Mouse (Mus musculus): Measurements from ENCODE around the gene Pax9. TPM values are rescaled to one million over a fixed set of nuclear protein-coding genes. Genes with fewer than 3 reads are reported as not detected.

The Pax9 gene
- total and polyA plus RNA-seq, 3 experiments = 0.06 TPM; not detected in 2

- DNase-seq (ENCODE audit: extremely low read depth) = no peak
- H3K79me2 ChIP-seq (replicated peaks; ENCODE audit: control insufficient read depth, extremely low read depth, insufficient read depth, poor library complexity, severe bottlenecking) = no peaks in the 10 kb centered on the region
- no peaks in the 10 kb centered on the region for H3K4me1 ChIP-seq (ENCODE audit: control insufficient read depth in 1 of 2, insufficient read depth in 2 of 2)
- H3K36me3 ChIP-seq (replicated peaks in 1 of 2; ENCODE audit: control insufficient read depth in 1 of 2, insufficient read depth in 1 of 2, low read length in 1 of 2) = no peaks in the 10 kb centered on the region
- no peak overlapping the region for H3K4me2 ChIP-seq (ENCODE audit: insufficient read depth, low read depth, poor library complexity, severe bottlenecking)
- no peak overlapping the region for H3K27ac ChIP-seq (ENCODE audit: insufficient read depth, low read depth)
- no peak for TF ChIP-seq TBP (conservative IDR thresholded peaks at IDR 0.05; ENCODE audit: low read depth, low read length)
- no peak for TF ChIP-seq SIN3A (IDR thresholded peaks at IDR 0.05; ENCODE audit: low read length)
- dilution Hi-C loops (cut with MboI; ENCODE audit: extremely low pct_ligation_motif_present, extremely low pct_unique_long_range_greater_than_20kb, low sequenced_read_pairs) (no loop called here), in situ Hi-C loops (cut with MboI; ENCODE audit: low pct_ligation_motif_present, low pct_unique_long_range_greater_than_20kb, low sequenced_read_pairs) (loop anchor here (25.0 kb wide), 1 partner anchor 488 kb away; the partner anchor contains the start of gene Slc25a21)
- H3K9me3 ChIP-seq (replicated peaks; ENCODE audit: low read length) = peaks cover 8% of the 10 kb centered on the region
- no peaks in the 10 kb centered on the region for H3K27me3 ChIP-seq (replicated peaks)
- H3K9ac ChIP-seq (ENCODE audit: insufficient read depth, low read depth) = no peak overlapping the region
- no peak overlapping the region for H3K4me3 ChIP-seq (replicated peaks in 1 of 3; ENCODE audit: low read depth in 2 of 3, low read length in 2 of 3, poor library complexity in 1 of 3)
Observed at GRCm38 (mm10) chr12:56699351-56699750, 7.8 kb downstream of the Pax9 start.

GRCm38 (mm10) chr12:56699915-56700900 lies 8.6 kb downstream of the Pax9 start:
- TF ChIP-seq UBTF (IDR thresholded peaks at IDR 0.05; ENCODE audit: low read depth, low read length) = no peak
- no peak for TF ChIP-seq CHD1 (IDR thresholded peaks at IDR 0.05; ENCODE audit: low read depth, low read length)
- TF ChIP-seq POLR2A (IDR thresholded peaks at IDR 0.05; ENCODE audit: low read depth, low read length) = no peak
- TF ChIP-seq MAZ (IDR thresholded peaks at IDR 0.05; ENCODE audit: low read depth, low read length) = no peak
- no peak for TF ChIP-seq JUN (IDR thresholded peaks at IDR 0.05; ENCODE audit: insufficient read depth, low read depth, low read length)
- no peak for TF ChIP-seq RAD21 (IDR thresholded peaks at IDR 0.05; ENCODE audit: low read depth, low read length)
- TF ChIP-seq HCFC1 (IDR thresholded peaks at IDR 0.05; ENCODE audit: low read depth, low read length) = no peak
- TF ChIP-seq MYC (IDR thresholded peaks at IDR 0.05; ENCODE audit: low read depth, low read length) = no peak
- no peak for TF ChIP-seq MAFK (IDR thresholded peaks at IDR 0.05; ENCODE audit: insufficient replicate concordance, low read length)
- no peak for TF ChIP-seq ZNF384 (IDR thresholded peaks at IDR 0.05; ENCODE audit: low read depth, low read length)
- no peak for TF ChIP-seq EP300 (IDR thresholded peaks at IDR 0.05; ENCODE audit: low read length)
- no peak for DNase-seq (ENCODE audit: extremely low read depth)
- no peak overlapping the region for H3K4me3 ChIP-seq (replicated peaks in 1 of 3; ENCODE audit: low read depth in 2 of 3, low read length in 2 of 3, poor library complexity in 1 of 3)
- dilution Hi-C loops (cut with MboI; ENCODE audit: extremely low pct_ligation_motif_present, extremely low pct_unique_long_range_greater_than_20kb, low sequenced_read_pairs) = no loop called here
- H3K27me3 ChIP-seq (replicated peaks) = no peaks in the 10 kb centered on the region
- no peaks in the 10 kb centered on the region for H3K36me3 ChIP-seq (replicated peaks in 1 of 2; ENCODE audit: control insufficient read depth in 1 of 2, insufficient read depth in 1 of 2, low read length in 1 of 2)
- peaks cover 8% of the 10 kb centered on the region for H3K9me3 ChIP-seq (replicated peaks; ENCODE audit: low read length)
- no peak overlapping the region for H3K9ac ChIP-seq (ENCODE audit: insufficient read depth, low read depth)
- no peak overlapping the region for H3K27ac ChIP-seq (ENCODE audit: insufficient read depth, low read depth)
- no peaks in the 10 kb centered on the region for H3K4me1 ChIP-seq (ENCODE audit: control insufficient read depth in 1 of 2, insufficient read depth in 2 of 2)
- no peaks in the 10 kb centered on the region for H3K79me2 ChIP-seq (replicated peaks; ENCODE audit: control insufficient read depth, extremely low read depth, insufficient read depth, poor library complexity, severe bottlenecking)
- in situ Hi-C loops (cut with MboI; ENCODE audit: low pct_ligation_motif_present, low pct_unique_long_range_greater_than_20kb, low sequenced_read_pairs) = loop anchor here (25.0 kb wide), 1 partner anchor 487 kb away; the partner anchor contains the start of gene Slc25a21
- H3K4me2 ChIP-seq (ENCODE audit: insufficient read depth, low read depth, poor library complexity, severe bottlenecking) = no peak overlapping the region
